In genomic region chr11:50443259-50444065, GRCm38 (mm10) we compare ENCODE assay signal across 9 mouse cellular contexts. TPM values are rescaled to one million over a fixed set of nuclear protein-coding genes. Genes with fewer than 3 reads are reported as not detected.
DNase-seq lines count a peak whose midpoint lies in the region; ATAC-seq and TF ChIP-seq lines count a peak whose summit lies in the region.
"Had no signal": no experiment of that assay in that cellular context is flagged by ENCODE, and none has a peak within 500 bp of the region (broad histone marks: within the 10 kb centered on the region; RNA-seq: fewer than 3 reads in every experiment).

No protein-coding gene starts in this region.

- H3K27ac ChIP-seq in kidney, postnatal 0 days: no peak overlapping the region
- no peak overlapping the region for H3K27ac ChIP-seq in ES-E14 (ENCODE audit: insufficient read depth, low read depth, low read length, poor library complexity, severe bottlenecking)
- no peak overlapping the region for H3K27ac ChIP-seq in bone marrow, adult 2 months (ENCODE audit: control insufficient read depth, insufficient read depth, low read depth, low read length, poor library complexity)

- in situ Hi-C loops in ES-E14 (cut with MboI; ENCODE audit: low sequenced_read_pairs in 2 of 2, unreplicated experiment in 2 of 2): no loop called here

- TF ChIP-seq POLR2A in bone marrow, adult 2 months (IDR thresholded peaks at IDR 0.05; ENCODE audit: borderline replicate concordance, control insufficient read depth, low read depth, low read length): no peak

- no peaks in the 10 kb centered on the region for H3K4me1 ChIP-seq in kidney, postnatal 0 days (replicated peaks; ENCODE audit: insufficient read depth, low read length)
- H3K4me1 ChIP-seq in ES-E14 (ENCODE audit: control insufficient read depth in 2 of 2, insufficient read depth in 2 of 2, low read length in 2 of 2, poor library complexity in 1 of 2): peaks cover 0 to 5% of the 10 kb centered on the region in 2 experiments; a peak in 1 of 4 replicates
- no peaks in the 10 kb centered on the region; the same call in 1 of the 2 replicates for H3K4me1 ChIP-seq in bone marrow, adult 2 months (ENCODE audit: control insufficient read depth, insufficient read depth, low read length)
- H3K4me1 ChIP-seq: megakaryocyte, embryonic 14.5 days had no signal

- no peak overlapping the region for H3K4me3 ChIP-seq in kidney, postnatal 0 days (replicated peaks; ENCODE audit: low read depth, low read length)
- no peak overlapping the region for H3K4me3 ChIP-seq in ES-E14 (ENCODE audit: insufficient read depth in 1 of 2, low read depth in 1 of 2, low read length in 2 of 2, poor library complexity in 1 of 2, severe bottlenecking in 1 of 2)
- no peak overlapping the region for H3K4me3 ChIP-seq in bone marrow, adult 2 months (replicated peaks; ENCODE audit: control insufficient read depth, low read depth, low read length)
- H3K4me3 ChIP-seq: megakaryocyte, embryonic 14.5 days had no signal

- no peaks in the 10 kb centered on the region for H3K9me3 ChIP-seq in kidney, postnatal 0 days (replicated peaks; ENCODE audit: low read length)
- no peaks in the 10 kb centered on the region for H3K9me3 ChIP-seq in ES-E14 (ENCODE audit: control insufficient read depth, insufficient read depth, low read depth, low read length)
- H3K9me3 ChIP-seq: megakaryocyte, embryonic 14.5 days had no signal

- 65% methylated on average over 5 of the region's 5 CpGs for WGBS in kidney, postnatal 0 days
- WGBS in bone marrow, adult 2 months: 73% methylated on average over 5 of the region's 5 CpGs

- TF ChIP-seq CTCF in kidney, postnatal 0 days (IDR thresholded peaks at IDR 0.05; ENCODE audit: low read depth): peak; percentile 83
- 0 out of 2 replicates have a peak, but pooled peaks have one; percentile 27 for TF ChIP-seq CTCF in bone marrow, adult 2 months (IDR thresholded peaks at IDR 0.05; ENCODE audit: control insufficient read depth, insufficient read depth, low read length)

- no peak overlapping the region for H3K9ac ChIP-seq in kidney, postnatal 0 days (ENCODE audit: low read depth, low read length)
- H3K9ac ChIP-seq in ES-E14 (ENCODE audit: insufficient read depth, low read depth, low read length, poor library complexity, severe bottlenecking): no peak overlapping the region

- no peaks in the 10 kb centered on the region for H3K27me3 ChIP-seq in kidney, postnatal 0 days (ENCODE audit: insufficient read depth, low read length)

- H3K36me3 ChIP-seq in kidney, postnatal 0 days (ENCODE audit: insufficient read depth, low read length): no peaks in the 10 kb centered on the region
- H3K36me3 ChIP-seq in ES-E14 (ENCODE audit: control insufficient read depth, insufficient read depth, low read length, poor library complexity, severe bottlenecking): no peaks in the 10 kb centered on the region

- no peak for ATAC-seq in kidney, postnatal 0 days (replicated peaks; ENCODE audit: low FRiP score, low read depth)
- ATAC-seq in megakaryocyte progenitor cell, adult 5-6 weeks (replicated peaks; ENCODE audit: poor library complexity): peak; percentile 50; the same call in 1 of the 2 replicates
- ATAC-seq: inflammation-experienced regulatory T-cells, adult 6 months had no signal

- no peak overlapping the region for H3K4me2 ChIP-seq in kidney, postnatal 0 days (ENCODE audit: low read length)

- peak; percentile 80 for DNase-seq in kidney, postnatal 0 days (ENCODE audit: low spot score)
- no peak for DNase-seq in kidney, postnatal 4 days
- no peak for DNase-seq in ES-E14 (ENCODE audit: low read depth, low spot score)
- DNase-seq in right cerebral cortex, postnatal 36 days (ENCODE audit: low spot score in 2 of 2): no peak
- DNase-seq in T-cell, adult 2 months (ENCODE audit: low spot score): no peak

TF ChIP-seq in ES-E14, 5 proteins besides CTCF, POLR2A, EP300 and RAD21:
- TF ChIP-seq ZC3H11A (IDR thresholded peaks at IDR 0.05; ENCODE audit: borderline replicate concordance, low read depth, low read length) (0 out of 2 replicates have a peak, but pooled peaks have one; percentile 5), HCFC1 (IDR thresholded peaks at IDR 0.05; ENCODE audit: borderline replicate concordance, insufficient read depth, low read length) (no peak), MAFK (IDR thresholded peaks at IDR 0.05; ENCODE audit: insufficient read depth, low read depth, low read length) (no peak)
TF ChIP-seq in ES-E14: peak in this region for 1.

RNA-seq across cellular contexts. Expression of gene Rufy1, which starts 12.5 kb away (rescaled TPM):
- polyA plus RNA-seq in kidney, postnatal 0 days (2015; fragmentation: Nextera tagmentation; extraction: Ambion mirVana): 29.0 and 31.7 TPM in 2 replicates
- total RNA-seq in ES-E14 (2012; rRNA removed): 11.2 and 13.1 TPM in 2 replicates
- 7.7 and 12.5 TPM in 2 replicates for polyA plus RNA-seq in bone marrow, adult 2 months (2011; ENCODE audit: insufficient read depth, insufficient read length, low replicate concordance, missing spikeins)
- total RNA-seq in megakaryocyte progenitor cell, adult 5-6 weeks (2015): 29.5 and 38.1 TPM in 2 replicates
- total RNA-seq in megakaryocyte progenitor cell, adult 5-6 weeks (2017): 42.5 and 48.5 TPM in 2 replicates
